Mouse (Mus musculus) c-Kit-positive CD71-negative TER-119-negative erythroid progenitor cells, embryonic 14.5 days (primary cell): ENCODE measurements around the gene Glt28d2.

Experiments used
- DNase-seq: peaks from one replicate; pipeline ENCODE4 v3.0.0-alpha.2; 2013; ENCODE audit warnings: low read depth

Glt28d2 gene

DNA sequence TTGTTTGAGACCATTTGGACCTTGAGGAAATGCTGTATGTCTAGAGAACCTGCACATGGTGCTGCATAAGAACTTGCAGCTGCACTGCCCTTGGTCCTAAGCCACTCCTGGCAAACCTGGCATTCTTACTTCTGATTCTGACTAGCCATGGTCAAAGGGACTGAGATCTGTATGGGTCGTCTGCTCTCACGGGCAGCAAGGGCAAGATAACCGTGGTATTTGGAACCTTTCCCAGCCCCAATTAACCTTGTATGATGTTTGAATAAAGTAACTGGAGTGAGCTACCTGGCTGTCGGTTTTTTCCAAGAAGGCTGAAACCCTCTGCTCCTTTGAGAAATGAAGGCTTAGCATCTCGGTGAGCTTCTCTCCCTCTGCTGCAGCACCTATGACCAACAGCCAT, 8.4 kb downstream of the Glt28d2 start:
- no peak for DNase-seq

DNA sequence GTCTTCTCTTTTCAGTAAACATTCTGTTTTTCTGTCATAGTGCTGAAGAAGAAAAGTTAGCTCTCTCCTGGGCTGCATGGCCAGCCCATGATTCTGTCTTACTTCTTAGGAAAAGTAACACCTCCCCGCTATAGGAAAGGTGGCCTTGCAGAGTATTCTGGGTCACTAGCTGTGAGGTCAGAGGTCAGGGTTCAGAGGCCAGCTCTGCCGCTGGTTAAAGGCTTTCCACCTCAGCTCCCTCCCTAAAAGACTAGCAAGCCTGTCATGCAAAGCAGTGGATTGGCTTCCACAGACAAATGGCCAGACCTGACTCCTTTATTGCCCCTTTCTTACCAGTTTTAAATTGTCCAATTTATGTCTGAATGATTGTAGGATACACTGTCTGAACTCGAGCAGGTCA, 23.3 kb downstream of the Glt28d2 start:
- no peak for DNase-seq

DNA sequence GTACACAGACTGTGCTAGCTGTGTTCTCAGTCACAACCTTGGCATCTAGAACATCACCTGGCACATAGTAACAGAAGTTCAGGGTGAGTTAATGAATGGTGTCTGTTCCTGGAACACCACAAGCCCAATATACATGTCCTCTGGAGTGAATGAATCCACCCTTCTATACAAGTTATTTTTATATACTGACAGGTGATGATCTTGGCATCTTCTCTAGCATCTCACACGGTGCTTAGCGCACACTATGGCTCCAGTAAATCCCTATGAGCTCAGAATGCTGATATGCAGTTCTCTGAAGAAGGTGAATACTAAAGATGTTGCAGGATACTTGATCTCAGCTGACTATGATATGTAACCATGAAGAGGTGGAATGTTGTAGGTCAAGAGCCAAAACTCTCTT, 24.4 kb downstream of the Glt28d2 start:
- no peak for DNase-seq

DNA sequence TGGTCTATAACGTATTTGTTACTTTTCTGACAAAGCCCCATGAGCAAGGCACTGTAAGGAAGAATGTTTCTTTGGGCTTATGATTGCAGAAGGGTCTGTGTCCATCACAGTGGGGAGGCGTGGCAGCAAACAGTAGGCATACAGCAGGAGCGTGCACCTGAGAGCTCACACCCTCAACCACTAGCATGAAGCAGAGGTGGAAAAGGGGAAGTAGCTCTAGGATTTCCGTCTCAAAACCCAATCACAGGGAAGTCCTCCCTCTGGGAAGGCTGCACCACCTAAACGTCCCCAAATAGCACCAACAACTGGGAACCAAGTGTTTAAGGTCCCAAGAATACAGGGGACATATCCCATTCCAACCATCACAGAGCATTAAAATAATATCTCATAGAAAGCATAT, 26.3 kb downstream of the Glt28d2 start:
- no peak for DNase-seq

DNA sequence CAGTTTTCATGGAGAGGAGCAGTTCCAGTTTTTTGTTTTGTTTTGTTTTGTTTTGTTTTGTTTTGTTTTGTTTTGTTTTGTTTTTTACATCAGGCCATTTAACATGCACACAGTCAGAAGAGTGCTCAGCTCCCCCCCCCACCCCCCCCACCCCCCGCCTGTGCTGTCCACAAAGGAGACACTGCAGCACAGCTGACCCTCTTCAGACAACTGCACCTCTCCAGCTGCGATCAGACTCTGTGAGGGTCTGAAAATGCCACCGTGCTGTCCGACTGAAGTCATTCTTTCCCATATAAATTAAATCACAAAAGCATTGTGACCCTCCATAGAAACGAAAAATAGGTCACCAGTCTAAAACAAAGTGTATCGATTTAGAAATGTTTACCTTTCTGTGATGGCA, 28.0 kb downstream of the Glt28d2 start:
- no peak for DNase-seq

DNA sequence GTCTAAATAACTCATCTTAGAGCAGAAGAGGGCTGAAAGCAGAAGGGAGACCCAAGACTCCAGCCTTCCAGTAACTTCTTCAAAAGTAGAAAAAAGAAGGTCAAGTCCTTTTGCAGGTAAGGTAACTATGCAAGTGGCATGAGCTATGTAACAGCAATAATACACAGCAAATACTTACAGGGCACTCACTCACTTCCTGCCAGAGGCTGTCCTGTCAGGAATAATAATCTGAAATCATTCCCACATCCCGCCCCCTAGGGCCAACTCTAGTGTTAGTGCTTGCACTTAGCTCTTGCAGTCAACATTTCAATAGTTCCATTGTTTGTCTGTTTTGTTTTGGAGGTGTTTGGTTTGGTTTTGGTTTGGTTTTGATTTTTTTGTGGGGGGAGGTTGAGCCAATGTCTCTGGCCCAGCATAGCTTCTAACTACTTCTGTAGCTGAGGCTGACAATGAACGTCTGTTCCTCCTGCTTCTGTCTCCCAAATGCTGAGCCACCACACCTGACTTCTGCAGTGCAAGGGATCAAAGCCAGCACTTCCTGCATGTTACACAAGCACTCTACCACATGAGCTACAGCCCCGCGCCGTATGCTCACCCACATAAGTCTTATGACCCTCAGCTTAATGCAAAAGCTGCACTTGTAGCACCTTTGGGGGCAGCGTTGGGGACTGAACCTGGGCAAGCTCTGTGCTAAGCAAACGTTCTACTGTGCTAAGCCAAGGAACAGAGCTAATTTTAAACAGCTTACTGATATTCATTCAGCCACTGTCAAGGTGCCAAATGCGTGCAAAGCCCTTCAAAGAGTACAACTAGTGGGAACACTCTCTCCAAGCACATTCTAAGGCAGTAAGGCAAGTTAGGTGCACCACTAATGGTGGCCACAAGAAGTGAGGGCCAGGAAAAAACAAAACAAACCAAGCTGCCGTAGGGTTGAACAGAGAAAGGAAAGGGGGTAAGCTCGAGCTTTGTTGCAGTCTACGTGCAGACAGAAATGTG, 28.9 kb downstream of the Glt28d2 start:
- no peak for DNase-seq

DNA sequence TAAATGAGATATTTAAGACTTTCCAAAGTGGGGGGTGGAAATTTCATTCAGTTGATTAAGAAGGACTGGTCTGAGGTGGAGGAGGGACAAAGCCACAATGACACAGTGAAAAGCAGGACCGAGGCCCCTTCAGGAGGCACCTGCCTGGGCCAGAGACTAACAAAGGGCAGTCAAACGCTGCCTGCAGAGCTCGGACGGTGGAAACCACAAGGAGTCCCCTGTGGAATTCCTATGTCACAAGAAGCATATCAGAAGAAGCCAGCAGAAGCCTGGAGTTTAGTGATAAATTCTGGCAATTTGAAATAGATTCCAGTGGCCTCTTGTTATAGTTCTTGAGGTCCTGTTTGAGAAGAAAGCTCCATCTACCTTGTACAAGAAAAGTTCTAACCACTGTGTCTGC, 30.2 kb downstream of the Glt28d2 start:
- DNase-seq, result peak; percentile 18

DNA sequence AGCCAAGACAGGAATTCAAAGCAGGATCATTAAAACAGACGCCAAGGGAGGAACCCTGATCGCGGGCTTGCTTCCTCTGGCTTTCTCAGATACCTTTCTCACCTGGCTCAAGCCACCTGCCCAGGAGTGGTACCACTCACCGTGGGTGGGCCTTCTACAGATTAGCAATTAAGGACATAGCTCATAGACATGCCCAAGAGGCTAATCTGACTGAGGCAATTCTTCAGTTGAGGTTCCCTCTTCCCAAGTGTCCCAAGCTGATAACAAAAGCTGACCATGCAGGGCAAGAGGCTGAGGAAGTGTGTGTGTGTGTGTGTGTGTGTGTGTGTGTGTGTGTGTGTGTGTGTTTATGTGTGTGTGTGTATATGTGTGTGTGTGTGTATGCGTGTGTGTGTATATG, 31.4 kb downstream of the Glt28d2 start:
- no peak for DNase-seq

DNA sequence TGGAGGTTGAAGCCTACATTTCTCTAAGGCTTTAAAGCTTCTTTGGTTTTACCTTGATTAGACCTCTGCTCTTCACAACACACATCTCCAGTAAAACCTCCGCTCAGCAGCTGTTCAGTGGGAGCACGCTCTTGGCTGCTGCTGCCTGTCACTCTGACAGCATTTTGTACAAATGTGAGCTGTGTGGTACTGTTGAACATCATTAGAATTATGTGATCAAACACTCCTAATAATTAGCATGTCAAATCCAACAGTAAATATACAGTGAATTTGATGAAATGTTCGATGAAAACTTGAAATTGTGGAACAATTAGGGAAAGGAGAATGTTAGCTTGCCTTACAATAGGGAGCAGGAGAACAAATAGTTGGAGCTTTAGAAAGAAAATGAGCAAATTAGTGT, 32.3 kb downstream of the Glt28d2 start:
- DNase-seq, result no peak

DNA sequence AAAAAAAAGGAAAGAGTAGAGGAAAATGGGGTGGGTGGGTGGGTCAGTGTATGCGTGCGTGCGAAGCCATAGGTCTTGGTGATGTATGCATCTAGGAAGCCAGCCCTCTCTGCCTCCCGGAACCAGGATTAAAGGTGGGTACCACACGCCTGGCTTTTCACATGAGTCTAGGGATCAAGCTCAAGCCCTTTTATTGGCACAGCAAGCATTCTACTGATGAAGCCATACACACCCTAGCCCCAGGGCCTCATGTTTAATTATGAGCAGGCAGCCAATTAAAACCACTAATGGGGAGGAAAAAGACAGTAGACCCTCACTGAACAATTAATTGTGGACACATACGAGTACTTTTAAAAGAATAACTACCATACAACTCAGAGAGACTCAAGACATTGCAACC, 33.2 kb downstream of the Glt28d2 start:
- DNase-seq, result no peak

DNA sequence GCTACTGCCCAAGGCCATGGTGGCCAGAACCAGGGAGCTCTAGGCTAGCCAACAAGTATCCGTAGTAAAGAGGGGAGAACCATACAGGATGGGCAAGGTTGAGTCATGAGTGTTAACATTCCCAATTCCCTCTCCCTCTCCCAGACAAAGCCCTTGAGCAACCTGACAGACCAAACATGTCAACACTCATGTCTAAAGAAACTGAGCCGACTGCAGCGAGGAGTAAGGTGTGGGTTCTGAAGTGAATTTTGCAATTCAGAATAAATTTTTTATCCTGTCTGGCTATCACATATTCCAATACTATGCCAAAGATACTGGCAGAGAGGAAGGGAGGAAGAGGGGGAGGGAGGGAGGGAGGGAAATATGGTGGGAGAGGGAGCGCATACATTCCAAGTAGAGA, 33.6 kb downstream of the Glt28d2 start:
- DNase-seq, result no peak

DNA sequence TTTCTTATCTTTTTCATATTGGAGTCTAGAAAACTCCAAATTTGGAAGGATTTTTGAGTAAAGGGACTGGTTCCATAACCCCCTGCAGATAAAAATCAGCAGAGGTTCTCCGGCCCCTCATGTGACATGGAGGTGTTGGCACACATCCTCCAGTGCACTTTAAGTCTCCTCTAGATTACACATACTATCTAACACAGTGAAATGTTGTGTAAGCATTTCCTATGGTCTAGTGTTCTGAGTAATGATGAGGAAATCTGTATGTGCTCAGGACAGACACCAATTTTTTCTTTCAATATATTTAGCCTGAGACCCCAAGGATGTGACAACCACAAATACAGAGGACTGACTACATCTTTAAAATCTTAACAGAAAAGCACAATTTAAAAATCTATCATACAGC, 37.2 kb downstream of the Glt28d2 start:
- DNase-seq, result no peak

DNA sequence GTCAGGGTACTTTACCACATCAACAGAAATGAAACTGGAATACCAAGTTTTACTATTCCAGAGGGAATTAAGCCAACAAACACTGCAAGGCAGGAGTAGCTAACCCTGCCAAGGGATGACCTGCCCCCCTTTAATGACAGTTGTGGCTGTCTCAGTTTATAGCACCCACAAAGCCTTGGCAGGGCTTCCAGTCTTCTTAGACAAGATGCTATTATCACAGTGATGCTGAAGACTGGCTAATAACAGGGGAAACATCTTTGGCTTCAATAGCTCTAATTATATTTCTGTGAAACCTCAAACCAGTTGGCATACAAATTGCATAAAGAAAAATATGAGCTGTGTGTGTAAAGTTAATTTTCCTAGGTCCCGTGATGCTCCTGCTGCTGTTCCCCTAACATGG, 41.0 kb downstream of the Glt28d2 start:
- DNase-seq, result no peak

DNA sequence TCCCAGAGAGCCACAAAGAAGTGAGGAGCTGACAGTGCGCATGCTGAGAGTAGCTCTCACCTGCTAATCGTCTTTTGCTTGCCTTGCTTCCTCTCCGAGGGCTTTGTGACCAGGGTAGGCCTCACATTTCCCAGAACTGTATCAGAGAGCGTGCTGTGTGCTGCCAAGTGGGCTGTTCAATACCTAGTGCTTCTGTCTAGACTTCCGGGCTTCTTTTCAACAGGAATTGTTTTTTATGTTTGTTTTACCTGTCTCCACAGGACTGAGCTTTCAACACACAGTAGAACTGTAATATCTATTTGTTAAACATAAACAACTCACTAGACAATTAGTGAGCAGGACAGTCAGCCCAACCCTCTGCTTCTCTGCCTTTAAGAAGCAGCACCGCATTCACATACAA, 42.0 kb downstream of the Glt28d2 start:
- DNase-seq, result no peak

DNA sequence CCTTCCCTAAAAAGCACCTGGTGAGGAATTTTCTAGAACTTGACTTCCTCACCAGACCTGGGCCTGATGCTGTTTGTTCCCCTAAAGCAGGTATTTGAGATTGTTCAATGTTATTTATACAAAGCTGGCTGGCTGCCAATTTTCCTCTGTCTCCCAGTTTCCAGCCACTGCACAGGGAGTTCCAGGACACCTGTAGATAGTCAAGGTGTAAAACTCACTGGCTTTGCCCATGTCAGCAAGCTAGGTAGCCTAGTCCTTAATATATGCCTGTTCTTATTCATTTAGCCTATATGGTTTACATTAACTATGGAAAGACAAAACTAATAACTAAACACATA, 44.5 kb downstream of the Glt28d2 start:
- no peak for DNase-seq

DNA sequence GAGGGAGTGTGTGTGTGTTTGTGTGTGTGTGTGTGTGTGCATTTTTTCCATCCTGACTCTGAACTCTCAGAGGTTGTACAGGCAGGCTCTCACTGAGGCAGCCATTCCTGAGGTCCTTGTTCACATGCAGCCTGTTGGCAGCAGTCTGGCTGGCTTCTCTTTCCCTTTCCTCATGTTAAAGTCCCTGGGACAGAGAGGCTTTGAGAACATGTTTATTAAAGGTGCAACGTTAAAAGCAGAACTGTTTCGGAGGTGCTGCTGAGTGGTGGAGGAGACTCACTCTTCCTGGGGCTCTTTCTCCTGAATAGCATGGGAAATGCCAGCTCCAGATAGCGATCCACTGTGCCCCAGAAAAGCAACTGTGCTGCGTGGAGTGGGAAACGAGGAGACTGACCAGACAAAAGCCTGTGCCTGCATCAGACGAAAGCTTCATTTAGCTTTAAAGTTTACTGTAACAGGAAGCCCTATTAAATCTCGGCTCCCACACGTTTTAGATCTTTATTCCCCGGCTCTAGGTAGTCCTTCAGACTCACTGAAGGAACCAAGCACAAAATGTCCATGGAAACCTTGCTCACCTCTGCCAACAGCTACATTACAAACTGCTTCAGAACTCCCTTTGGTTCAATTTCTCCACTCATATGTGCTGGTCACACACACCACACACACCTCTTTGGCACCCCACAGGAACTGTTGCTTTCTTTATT, 45.0 kb downstream of the Glt28d2 start:
- DNase-seq, result no peak

DNA sequence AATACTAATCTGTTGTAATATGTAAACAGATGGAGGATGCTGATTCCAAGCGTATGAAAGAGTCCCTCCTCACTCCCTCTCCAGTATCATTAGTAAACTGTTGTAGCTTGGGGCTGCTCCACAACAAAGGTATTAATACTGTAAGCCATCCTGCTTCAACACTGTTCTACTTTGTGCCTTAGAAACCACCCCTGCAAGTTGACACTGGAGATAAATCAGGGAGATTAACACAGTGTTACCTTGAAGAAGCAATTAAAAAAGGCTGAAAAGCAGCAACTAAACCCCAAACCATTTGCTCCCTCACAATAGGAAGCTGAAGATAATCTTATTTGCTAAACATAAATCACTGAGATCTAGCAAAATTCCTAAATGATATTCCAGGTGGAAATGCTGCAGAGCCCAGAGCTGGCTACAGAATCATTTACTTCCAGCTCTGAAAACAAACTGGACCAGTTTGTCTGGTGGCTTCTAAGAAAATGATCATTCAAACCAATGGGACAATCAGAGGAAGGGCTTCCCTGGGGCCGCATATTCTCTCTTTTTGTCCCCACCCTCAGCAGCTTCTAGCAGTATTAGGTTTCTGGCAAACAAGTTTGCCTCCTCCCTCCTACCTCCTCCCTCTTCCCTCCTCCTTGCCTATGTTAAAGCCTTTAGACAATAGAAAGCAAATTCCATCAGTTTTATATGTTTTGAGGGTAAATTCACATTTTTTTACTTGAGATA, 45.7 kb downstream of the Glt28d2 start:
- no peak for DNase-seq

DNA sequence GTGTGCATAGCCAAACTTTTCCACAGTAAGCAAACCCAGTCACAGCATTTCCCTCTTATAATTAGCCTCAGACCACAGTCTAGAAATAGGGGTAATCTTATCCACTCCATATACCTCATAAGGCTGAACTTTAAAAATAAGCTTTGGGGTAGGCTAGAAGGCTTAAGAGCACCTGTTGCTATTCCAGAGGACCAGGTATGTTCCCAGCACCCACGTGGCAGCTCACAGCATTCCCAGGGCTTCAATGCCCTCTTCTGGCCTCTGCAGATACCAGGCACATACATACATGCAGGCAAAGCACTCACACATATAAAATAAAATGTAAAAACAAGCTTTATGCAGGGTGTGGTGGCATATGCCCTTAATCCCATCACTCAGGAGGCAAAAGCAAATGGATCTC, 53.7 kb downstream of the Glt28d2 start:
- no peak for DNase-seq

DNA sequence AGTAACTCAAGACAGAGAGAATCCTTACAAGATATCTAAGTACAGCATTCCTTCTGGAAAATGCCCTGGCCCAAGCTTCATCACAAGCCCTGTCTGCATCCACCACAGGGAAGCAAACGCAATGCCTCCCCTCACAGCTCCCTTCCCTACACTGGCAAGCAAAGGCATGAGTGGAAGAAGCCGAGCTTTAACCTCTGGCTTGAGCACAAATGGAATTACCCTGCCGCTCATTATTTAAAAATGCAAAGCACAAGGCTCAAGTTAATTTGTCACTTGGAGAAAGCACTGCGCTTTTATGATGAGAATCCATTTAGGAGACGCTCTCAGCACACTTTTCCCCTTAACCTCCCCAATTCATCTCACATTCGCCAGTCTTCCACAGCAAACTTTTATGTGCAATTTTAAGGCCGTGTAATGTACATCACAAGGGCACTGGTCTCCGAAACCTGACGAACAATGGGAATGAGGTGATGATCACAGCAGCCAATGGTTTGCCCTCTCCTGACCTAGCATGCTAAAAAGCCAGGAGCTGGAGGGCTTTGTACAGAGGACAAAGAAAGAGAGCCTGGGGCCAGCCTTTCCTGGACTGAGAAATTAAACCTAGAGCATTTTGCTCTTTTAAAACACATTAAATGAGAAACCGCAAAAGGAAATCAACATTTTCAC, 54.7 kb downstream of the Glt28d2 start:
- DNase-seq, result no peak

DNA sequence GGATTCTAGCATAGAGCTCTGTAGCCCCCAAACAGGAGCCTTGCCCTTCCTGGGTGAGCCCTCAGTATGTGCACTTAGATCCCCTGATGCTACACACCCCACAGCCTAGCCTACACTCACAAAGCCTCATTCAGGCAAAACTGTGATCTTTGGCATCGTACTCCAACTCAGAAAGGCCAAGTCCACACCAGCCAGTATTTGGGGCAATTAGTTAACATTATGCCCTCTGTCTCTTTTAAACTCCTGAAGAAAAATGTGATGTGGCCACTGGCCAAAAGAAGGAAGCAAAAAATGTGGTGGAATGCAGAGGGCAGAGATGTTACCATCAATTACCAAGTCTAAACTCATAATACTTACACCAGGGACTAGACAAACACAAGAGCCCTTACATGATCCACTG, 55.5 kb downstream of the Glt28d2 start:
- no peak for DNase-seq

DNA sequence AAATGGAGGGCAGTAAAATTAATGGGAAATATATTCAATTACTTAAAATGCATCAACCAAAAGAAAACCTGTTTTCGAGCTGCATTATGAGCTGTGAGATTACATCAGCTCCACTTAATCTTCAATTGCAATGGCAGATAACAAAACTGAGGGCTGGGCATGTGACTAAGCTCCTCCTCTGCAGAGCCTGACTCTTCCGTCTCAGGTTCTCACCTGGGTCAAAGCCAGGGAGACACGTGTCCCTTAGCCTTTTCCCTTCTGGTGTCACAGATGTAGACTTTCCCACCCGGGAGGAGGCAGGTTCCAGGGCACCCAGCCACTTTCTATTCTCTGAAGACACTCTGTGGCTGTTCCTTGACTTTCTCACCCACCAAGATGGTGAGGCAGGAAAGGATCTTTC, 58.3 kb downstream of the Glt28d2 start:
- DNase-seq, result no peak

DNA sequence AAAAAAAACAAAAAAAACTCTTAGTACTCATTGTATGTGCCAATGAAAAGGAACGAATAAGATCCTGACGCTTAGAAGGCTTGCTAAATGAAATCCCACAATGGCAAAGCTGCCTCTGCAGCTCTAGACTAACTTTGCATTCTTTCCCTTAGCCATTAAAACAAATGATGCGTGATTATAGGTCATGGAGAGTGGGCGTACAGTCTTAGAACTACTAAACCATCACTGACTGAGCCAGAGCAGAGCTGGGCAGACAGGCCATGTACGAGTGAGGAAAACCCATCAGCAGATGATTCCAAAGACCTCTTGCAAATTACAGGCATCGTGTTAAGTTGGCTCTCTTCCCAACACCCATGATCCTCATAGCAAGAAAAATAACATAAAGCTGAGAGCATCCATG, 59.5 kb downstream of the Glt28d2 start:
- DNase-seq, result no peak
